Mouse (Mus musculus) erythroblast, adult 5-6 weeks (primary cell): Measurements from ENCODE around the gene Ift46. TPM values are rescaled to one million over a fixed set of nuclear protein-coding genes. Genes with fewer than 3 reads are reported as not detected.
A peak's percentile ranks its signal among the peaks of the same experiment; 100 is the strongest.
"Not testable (repeated sequence)": the region's sequence is repeated elsewhere in the genome, so short reads cannot be mapped to it uniquely, and the experiment has no call there.

Experiments used
- ATAC-seq: replicated peaks from 2 replicates; pipeline ENCODE4 v1.8.0; 2016; ENCODE audit warnings: moderate number of reproducible peaks, mild to moderate bottlenecking, moderate TSS enrichment, inconsistent platforms; ENCODE audit not compliant: poor library complexity, low FRiP score, severe bottlenecking
- total RNA-seq, 2 experiments: library from RNA; stranded (forward) in 1 of 2; stranded (reverse) in 1 of 2; fragments of 150-400 nt in 1 of 2; fragments of 200-764, 138-1000 nt in 1 of 2; gene quantifications; 2 replicates each; pipeline versions ENCODE4 v1.2.3 to v1.2.4; 2015 to 2017; ENCODE audit warnings: low replicate concordance in 2 of 2

Ift46 gene
- total RNA-seq, 2 experiments from 2014 or later: 40.4 to 85.9 TPM

- no peak for ATAC-seq
Measured at GRCm38 (mm10) chr9:44734524-44735494, 32.9 kb upstream of the Ift46 start, which contains the start of gene Phldb1. Phldb1 (minus strand) TSS chr9:44735198.

DNA sequence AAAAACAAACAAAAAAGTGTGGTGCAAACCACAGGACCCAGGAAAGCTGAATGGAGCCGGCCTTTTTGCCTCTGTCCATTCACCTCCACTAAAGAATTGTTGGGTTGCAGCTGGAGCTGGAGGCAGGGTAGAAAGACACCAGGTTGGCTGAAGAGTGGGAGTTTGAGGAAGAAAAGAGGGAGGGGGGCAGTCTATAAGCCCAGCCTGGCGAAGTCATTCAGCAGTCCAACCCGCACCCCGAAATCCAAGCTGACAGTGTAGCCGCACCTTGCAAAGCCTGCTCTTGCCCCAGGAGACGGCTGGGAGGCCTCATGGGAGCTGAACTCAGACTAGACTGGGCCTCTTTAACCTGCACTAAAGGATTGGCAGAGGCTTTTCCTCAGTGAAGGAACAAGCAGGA, 31.8 kb upstream of the Ift46 start:
- ATAC-seq: no peak

- no peak for ATAC-seq
Measured at GRCm38 (mm10) chr9:44736301-44736700, 31.4 kb upstream of the Ift46 start.

DNA sequence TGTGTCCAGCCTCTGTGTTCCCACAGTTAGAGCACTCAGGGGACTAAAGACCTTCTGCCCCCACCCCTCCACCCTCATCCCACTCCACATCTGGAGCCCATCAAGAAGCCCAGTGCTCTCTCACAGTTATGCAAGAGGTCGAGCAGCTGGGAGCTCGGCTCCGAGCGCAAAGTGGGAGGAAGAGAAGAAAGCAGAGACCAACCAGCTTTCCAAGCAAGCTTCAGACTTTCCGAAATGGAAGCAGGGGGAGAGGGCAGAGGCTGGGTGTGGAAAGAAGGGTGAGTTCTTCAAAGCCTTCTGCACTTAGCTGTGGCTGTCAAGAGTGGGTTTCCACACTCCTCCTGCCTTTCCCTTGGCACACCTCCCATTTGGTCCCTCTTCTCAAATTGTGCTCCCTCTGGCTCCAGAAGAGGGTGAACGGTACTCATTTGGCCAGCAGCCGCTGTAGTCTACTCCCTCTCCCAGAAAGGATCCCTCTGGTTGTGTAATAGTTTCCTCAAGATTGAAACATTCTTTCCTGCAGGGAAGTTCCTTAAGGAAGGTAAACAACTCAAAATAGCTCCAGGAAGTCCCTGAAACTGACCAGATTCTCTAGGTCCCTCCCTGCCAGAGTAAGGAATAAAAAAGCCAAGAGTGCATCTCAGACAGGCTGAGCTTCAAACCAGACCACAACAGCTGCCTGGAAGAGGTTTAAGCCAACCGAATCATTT, 30.3 kb upstream of the Ift46 start:
- ATAC-seq: no peak

GRCm38 (mm10) chr9:44740663-44741192, 27.0 kb upstream of the Ift46 start:
- no peak for ATAC-seq

- no peak for ATAC-seq
Measured at GRCm38 (mm10) chr9:44745371-44745770, 22.3 kb upstream of the Ift46 start.

DNA sequence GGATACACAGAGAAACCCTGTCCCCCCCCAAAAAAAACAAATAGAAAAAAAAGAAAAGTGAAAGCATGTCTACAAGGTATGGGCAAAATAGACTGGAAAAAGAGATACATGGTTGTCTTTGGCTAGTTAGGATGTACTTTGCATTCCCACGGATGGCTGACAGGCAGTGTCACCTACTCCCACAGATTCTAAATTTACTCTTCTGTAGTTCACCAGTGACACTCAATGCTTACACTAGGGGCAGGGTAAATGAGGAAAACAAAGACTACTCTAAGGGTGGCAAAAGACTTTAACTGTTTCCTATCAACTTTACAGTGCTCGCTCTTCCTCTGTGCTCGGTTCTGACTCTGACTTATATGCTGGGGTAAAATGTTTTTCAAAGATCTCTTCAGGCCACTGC, 21.0 kb upstream of the Ift46 start:
- ATAC-seq: no peak

- no peak for ATAC-seq
Measured at GRCm38 (mm10) chr9:44747341-44747740, 20.4 kb upstream of the Ift46 start.

DNA sequence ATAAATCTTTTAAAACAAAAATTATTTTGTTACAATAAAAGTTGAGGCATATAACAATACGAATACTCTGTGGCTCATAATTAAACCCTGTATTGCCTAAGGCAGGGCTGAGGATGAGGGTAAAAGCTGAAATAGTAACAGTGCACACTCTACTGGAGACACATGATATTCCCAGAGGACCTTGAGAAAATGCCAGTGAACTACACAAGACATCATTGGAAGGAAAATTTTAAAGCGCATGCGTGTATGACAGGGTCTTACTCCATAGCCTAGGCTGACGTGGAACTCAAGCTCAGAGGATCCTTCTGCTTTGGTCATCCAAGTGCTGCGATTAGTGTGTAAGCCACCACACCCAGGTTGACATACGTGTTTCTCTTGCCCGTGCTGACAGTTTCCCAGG, 19.2 kb upstream of the Ift46 start:
- ATAC-seq: no peak

DNA sequence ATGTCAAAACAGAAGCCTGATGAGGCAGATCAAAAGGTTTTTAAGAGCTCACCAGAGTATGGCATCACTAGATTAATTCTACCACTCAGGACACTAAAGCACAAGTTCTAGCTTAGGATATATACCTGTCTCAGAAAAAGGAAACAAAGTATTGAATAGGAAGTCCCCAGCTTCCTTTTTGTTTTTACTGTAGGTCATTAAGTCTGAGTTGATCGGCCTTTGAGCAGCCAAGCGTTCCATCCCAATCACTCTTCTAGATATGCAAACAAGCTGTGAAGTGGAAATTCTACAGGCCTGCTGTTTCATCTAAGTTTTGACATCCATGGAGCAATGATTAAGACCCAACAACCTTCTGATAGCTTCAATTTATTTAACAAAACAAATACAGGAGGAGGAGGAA, 6.8 kb upstream of the Ift46 start:
- ATAC-seq: no peak

DNA sequence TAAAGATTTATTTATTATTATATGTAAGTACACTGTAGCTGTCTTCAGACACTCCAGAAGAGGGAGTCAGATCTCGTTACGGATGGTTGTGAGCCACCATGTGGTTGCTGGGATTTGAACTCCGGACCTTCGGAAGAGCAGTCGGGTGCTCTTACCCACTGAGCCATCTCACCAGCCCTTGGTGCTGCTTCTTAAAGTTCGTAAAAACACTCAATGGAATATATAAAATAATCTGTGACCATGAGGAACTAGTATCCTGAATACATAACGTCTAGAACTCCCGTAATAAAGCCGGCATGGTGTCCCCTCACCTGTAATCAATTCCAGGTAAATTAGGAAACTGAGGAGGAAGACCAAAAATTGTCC, 304 bp downstream of the Ift46 start:
- ATAC-seq: not testable (repeated sequence)

DNA sequence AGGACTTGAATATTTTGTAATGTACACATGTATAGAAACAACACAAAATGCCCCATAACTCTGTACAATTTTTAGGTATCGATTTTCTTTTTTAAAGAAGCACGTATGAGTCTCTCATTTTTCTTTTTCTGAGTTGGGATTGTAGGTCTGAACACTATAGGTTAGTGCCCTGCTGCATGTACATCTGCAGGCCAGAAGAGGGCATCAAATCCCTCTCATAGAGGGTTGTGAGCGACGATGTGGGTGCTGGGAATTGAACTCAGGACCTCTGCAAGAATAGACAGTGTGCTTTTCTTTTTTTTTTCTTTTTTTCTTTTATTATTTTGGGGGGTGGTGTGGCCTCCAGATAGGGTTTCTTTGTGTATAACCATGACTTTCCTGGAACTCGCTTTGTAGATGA, 3.7 kb downstream of the Ift46 start:
- no peak for ATAC-seq

DNA sequence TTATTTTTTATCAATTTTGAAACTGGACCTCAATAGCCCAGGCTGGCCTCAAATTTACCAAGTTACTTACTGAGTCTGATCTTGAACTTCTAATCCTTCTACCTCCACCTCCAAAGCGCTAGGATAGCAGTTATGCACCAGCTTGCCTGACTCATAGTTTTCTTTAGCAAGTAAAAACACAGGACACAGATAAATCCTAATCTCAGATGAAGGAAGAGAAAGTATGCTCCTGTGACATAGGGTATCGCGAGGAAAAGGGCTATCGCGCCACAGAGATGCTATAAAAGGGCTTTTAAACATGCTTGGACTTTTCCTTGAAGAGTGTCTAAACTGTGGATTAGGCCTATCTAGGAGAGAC, 4.7 kb downstream of the Ift46 start:
- no peak for ATAC-seq

DNA sequence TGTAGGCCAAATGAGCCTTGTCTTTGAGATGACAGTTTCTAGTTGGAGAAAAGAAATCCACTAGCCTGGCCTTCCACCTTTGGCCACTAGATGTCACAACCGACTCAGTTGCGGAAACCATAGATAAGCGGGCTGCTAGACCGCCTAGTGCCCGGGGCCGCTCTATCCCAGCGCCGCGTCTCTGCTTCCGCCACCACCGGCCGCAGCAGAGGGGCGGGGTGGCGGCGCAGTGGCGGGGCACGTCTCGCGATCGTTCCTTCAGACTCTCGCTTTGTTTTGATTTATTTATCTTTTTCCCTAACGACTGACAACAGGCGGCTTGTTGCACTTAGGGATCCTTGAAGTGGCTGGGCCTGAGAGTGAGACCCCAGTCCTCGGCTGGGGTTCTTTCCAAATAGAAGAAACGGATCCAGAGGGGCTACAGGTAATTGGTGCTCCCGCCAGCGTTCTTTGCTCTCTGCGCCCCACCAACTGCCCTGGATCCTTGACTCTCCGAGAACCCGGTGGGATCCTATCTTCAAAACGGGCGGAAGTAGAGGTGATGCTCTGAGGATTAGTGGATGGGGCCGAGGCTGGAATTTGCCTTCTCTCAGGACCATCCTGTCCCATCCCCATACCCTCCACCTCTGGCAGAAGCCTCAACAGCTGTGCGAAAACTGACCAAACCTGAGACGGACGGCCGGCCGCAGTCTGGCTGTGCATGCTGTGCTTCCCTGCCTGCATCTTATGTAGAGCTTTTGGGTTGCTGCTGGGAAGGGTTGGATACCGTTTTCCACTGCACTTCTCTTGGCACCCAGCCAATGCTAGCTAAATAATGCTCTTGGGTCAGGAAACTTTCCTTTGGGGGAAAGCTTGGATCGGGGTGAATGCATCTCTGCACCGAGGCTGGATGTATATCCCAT, 5.3 kb downstream of the Ift46 start:
- peak; percentile 99 for ATAC-seq

GRCm38 (mm10) chr9:44792842-44793241, 25.1 kb downstream of the Ift46 start:
- no peak for ATAC-seq

GRCm38 (mm10) chr9:44798298-44798697, 30.6 kb downstream of the Ift46 start:
- ATAC-seq: no peak

DNA sequence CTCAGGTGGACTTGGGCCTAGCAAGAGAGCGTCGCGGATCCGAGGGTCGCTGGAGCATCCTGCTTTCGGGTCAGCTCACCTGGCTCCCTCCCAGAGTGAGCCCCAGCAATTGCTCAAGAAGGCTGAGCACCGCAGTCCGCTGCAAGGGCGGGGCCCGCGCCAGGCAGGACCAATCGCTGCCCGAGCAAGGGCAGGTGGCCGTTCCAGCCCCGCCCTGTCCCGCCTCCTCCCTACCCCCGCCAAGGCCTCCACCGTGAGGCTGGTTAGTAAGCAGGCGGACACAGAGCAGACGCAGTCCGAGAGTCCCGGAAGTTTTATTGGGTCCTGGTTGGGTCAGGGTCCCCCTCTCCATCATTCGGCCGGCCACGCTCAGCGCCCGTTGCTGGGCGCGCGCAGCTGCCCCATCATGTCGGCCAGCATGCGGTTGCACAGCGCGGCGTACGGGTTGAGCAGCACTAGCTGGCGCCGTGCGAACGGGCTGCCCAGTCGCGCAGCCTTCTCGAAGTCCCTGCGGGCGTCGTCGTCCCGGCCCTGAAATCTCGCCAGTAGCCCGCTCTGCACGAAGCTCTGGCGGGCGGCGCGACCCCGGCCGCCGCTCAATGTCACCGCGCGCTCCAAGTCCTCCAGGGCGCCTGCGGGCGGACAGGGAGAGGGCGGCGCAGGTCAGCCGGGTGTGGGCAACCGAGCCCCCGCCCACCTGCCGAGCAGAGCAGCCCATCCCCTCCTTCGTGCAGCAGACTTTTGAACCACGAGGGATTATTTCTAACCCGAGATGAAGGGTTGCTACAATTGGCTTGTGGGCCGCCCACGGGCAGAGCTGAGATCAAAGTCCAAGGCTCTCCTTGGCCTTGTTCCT, 31.6 kb downstream of the Ift46 start, which contains the start of gene Tmem25:
Gene Tmem25, minus strand, starts transcription at position 206 of the 856 bp plus-strand sequence.
- peak; percentile 90 for ATAC-seq

- no peak for ATAC-seq
Measured at GRCm38 (mm10) chr9:44799958-44800324, 32.2 kb downstream of the Ift46 start.

DNA sequence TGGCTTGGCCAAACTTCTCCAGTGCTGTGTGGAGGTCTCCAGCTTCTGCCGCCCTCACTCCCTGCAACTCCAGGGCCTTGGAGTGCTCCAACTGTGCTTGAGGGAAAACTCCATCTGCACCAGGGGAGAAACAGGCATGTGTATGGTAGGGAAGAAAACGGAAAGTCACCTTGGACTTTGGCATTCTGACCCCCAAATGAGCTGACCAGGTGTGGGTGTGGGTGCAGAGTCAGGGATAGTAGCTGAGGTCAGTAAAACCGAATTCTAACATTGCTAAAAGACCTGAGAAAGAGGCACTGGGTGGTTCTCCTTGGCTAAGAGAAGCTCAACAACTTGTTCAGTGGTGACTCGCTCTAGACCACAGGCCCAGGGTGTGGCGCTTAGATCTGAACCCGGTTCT, 34.0 kb downstream of the Ift46 start:
- ATAC-seq: no peak
